Mouse (Mus musculus) E14TG2a.4 (cell line): Measurements from ENCODE around the gene Cpvl.

ENCODE experiments used
- CTCF ChIP-seq: conservative IDR thresholded peaks from 2 replicates; pipeline ENCODE4 v1.5.1; 2014; ENCODE audit warnings: low read length
- NANOG ChIP-seq: IDR thresholded peaks from 2 replicates; pipeline ENCODE4 v1.6.1; 2014; ENCODE audit warnings: borderline replicate concordance, low read length, mixed read lengths
- POU5F1 ChIP-seq: IDR thresholded peaks from 2 replicates; pipeline ENCODE4 v1.6.1; 2014; ENCODE audit warnings: low read length, borderline replicate concordance

- TF ChIP-seq CTCF, result no peak
- TF ChIP-seq POU5F1, result no peak
- no peak for TF ChIP-seq NANOG
Measured at GRCm38 (mm10) chr6:53909446-53909845, 69.0 kb downstream of the Cpvl start.
